Mouse (Mus musculus) layer of hippocampus, postnatal 25 days (tissue): Measurements from ENCODE around the gene Ogg1. TPM values are rescaled to one million over a fixed set of nuclear protein-coding genes. Genes with fewer than 3 reads are reported as not detected.

Source experiments
- DNase-seq, 2 experiments: peaks; one replicate each; pipeline ENCODE4 v3.0.0; 2022; ENCODE audit warnings: mixed read lengths in 2 of 2, low spot score in 1 of 2; ENCODE audit errors: extremely low spot score in 1 of 2
- total RNA-seq, 2 experiments: library from RNA; stranded (reverse); gene quantifications; 2 replicates each; pipeline ENCODE4 v1.2.3; 2021

The Ogg1 gene
- total RNA-seq, 2 experiments from 2014 or later = 7.8 to 8.2 TPM

GRCm38 (mm10) chr6:113367574-113367973 lies 40.8 kb downstream of the Ogg1 start:
- no peak for DNase-seq

- no peak for DNase-seq
These were observed 41.4 kb downstream of the Ogg1 start for GRCm38 (mm10) chr6:113368124-113368523.

- DNase-seq = no peak
These were observed 41.8 kb downstream of the Ogg1 start for GRCm38 (mm10) chr6:113368577-113368976.

- DNase-seq = no peak
These were observed 43.6 kb downstream of the Ogg1 start for GRCm38 (mm10) chr6:113370194-113370929.

GRCm38 (mm10) chr6:113373491-113373890 lies 46.7 kb downstream of the Ogg1 start:
- DNase-seq = no peak

GRCm38 (mm10) chr6:113377172-113377495 lies 50.4 kb downstream of the Ogg1 start:
- DNase-seq = no peak

GRCm38 (mm10) chr6:113377496-113378385 lies 51.0 kb downstream of the Ogg1 start, which contains the start of the genes Tada3 and Arpc4:
Gene Tada3, minus strand, starts transcription at chr6:113377883.
Gene Arpc4, plus strand, starts transcription at chr6:113378115.
- DNase-seq = peak; percentile 88 to 93

- no peak for DNase-seq
These were observed 52.5 kb downstream of the Ogg1 start for GRCm38 (mm10) chr6:113379246-113379645.

- DNase-seq = no peak
These were observed 53.7 kb downstream of the Ogg1 start for GRCm38 (mm10) chr6:113380480-113380879.

GRCm38 (mm10) chr6:113384351-113384927 lies 57.7 kb downstream of the Ogg1 start:
- no peak for DNase-seq

Other genes starting within 250 kb of the Ogg1 start
- 100 to 1,000 TPM in 1 of 2 experiments, 10 to 100 TPM in 1; 92.7 to 121 TPM for gene Setd5, start 249.6 kb upstream of the Ogg1 start, total RNA-seq
- gene Lhfpl4, start 131.6 kb upstream of the Ogg1 start, total RNA-seq = 10 to 100 TPM; 73.2 to 84.9 TPM
- 10 to 100 TPM; 15.7 to 17.3 TPM for gene Mtmr14, start 89.1 kb upstream of the Ogg1 start, total RNA-seq
- 10 to 100 TPM; 17.5 to 18.9 TPM for gene Cpne9, start 44.7 kb upstream of the Ogg1 start, total RNA-seq
- gene Brpf1, start 19.8 kb upstream of the Ogg1 start, total RNA-seq = 10 to 100 TPM; 32.2 to 35.1 TPM
- 10 to 100 TPM; 46.7 to 51.6 TPM for gene Camk1, start 17.0 kb downstream of the Ogg1 start, total RNA-seq
- gene Tada3, start 50.9 kb downstream of the Ogg1 start, total RNA-seq = 10 to 100 TPM; 50.1 to 53.2 TPM
- 100 to 1,000 TPM; 320 to 364 TPM for gene Arpc4, start 51.1 kb downstream of the Ogg1 start, total RNA-seq
- gene Ttll3, start 62.3 kb downstream of the Ogg1 start, total RNA-seq = 10 to 100 TPM; 13.1 to 20.7 TPM
- gene Rpusd3, start 92.4 kb downstream of the Ogg1 start, total RNA-seq = 10 to 100 TPM; 32.7 to 32.9 TPM
- gene Cidec, start 108.8 kb downstream of the Ogg1 start, total RNA-seq = not detected
- gene Jagn1, start 115.6 kb downstream of the Ogg1 start, total RNA-seq = 10 to 100 TPM; 42.8 to 48.0 TPM
- under 1 TPM; 0.22 to 0.52 TPM for gene Il17re, start 131.5 kb downstream of the Ogg1 start, total RNA-seq
- gene Il17rc, start 144.5 kb downstream of the Ogg1 start, total RNA-seq = 1 to 10 TPM; 6.0 to 6.3 TPM
- 100 to 1,000 TPM; 104 to 117 TPM for gene Creld1, start 156.3 kb downstream of the Ogg1 start, total RNA-seq
- 10 to 100 TPM; 54.7 to 57.0 TPM for gene Prrt3, start 175.0 kb downstream of the Ogg1 start, total RNA-seq
- 10 to 100 TPM; 76.8 to 85.4 TPM for gene Emc3, start 204.7 kb downstream of the Ogg1 start, total RNA-seq
- 1 to 10 TPM; 1.4 to 2.3 TPM for gene Fancd2, start 204.7 kb downstream of the Ogg1 start, total RNA-seq